Mouse (Mus musculus) kidney, embryonic 16.5 days (tissue): ENCODE measurements at regions not wholly inside any gene's neighbourhood (a gene's known extent, or its start where the extent isn't known, plus 50 kb on each side); places are given as distances from the start of the nearest gene placed in this dataset.

Experiments
- ATAC-seq: fragments of 200-750 bp; cut with Nextera tagmentation; 2 replicates; pipeline ENCODE4 v1.8.0; 2017; ENCODE audit warnings: moderate TSS enrichment; ENCODE audit not compliant: low FRiP score, low TSS enrichment
- H3K27ac ChIP-seq: fragments of 300-500 bp; sonication (generic); 2 replicates; pipeline ENCODE4 v1.5.1; 2014; ENCODE audit warnings: low read length
- H3K27me3 ChIP-seq: fragments of 300-500 bp; sonication (generic); 2 replicates; pipeline ENCODE4 v1.6.1; 2014; ENCODE audit warnings: low read length, control low read depth, mixed read lengths; ENCODE audit not compliant: insufficient read depth
- H3K36me3 ChIP-seq: fragments of 300-500 bp; sonication (generic); 2 replicates; pipeline ENCODE4 v1.6.1; 2014; ENCODE audit warnings: low read length, control low read depth, mixed read lengths; ENCODE audit not compliant: insufficient read depth
- H3K4me1 ChIP-seq: fragments of 300-500 bp; sonication (generic); 2 replicates; pipeline ENCODE4 v1.6.1; 2014; ENCODE audit warnings: low read length, control low read depth, mixed read lengths; ENCODE audit not compliant: insufficient read depth
- H3K4me2 ChIP-seq: fragments of 300-500 bp; sonication (generic); replicated peaks from 2 replicates; pipeline ENCODE4 v1.6.1; 2014; ENCODE audit warnings: low read depth, low read length
- H3K4me3 ChIP-seq: fragments of 300-500 bp; sonication (generic); 2 replicates; pipeline ENCODE4 v1.5.1; 2014; ENCODE audit warnings: mild to moderate bottlenecking, low read length
- H3K9ac ChIP-seq: fragments of 300-500 bp; sonication (generic); replicated peaks from 2 replicates; pipeline ENCODE4 v1.6.1; 2014; ENCODE audit warnings: low read length
- H3K9me3 ChIP-seq: fragments of 300-500 bp; sonication (generic); 2 replicates; pipeline ENCODE4 v1.6.1; 2016; ENCODE audit warnings: low read length, control low read depth
- WGBS: fragments of 180-500 bp; shearing (Covaris S2); extraction: QIAGEN DNeasy Blood & Tissue Kit; methylation state at CpG from one replicate; pipeline ENCODE4 v1.1.7; 2014; 5-methylcytosine and 5-hydroxymethylcytosine counted together

- H3K27me3 ChIP-seq: no peaks in the 10 kb centered on the region
- 43% methylated on average over 7 of the region's 7 CpGs for WGBS
- no peak overlapping the region for H3K4me2 ChIP-seq
- no peaks in the 10 kb centered on the region for H3K36me3 ChIP-seq
- no peaks in the 10 kb centered on the region for H3K9me3 ChIP-seq
- H3K9ac ChIP-seq: no peak overlapping the region
- no peak overlapping the region for H3K27ac ChIP-seq
- no peaks in the 10 kb centered on the region for H3K4me1 ChIP-seq
- ATAC-seq: no peak
- H3K4me3 ChIP-seq: no peak overlapping the region
Measured at GRCm38 (mm10) chr13:6040132-6040531, 178.8 kb downstream of the Klf6 start.

DNA sequence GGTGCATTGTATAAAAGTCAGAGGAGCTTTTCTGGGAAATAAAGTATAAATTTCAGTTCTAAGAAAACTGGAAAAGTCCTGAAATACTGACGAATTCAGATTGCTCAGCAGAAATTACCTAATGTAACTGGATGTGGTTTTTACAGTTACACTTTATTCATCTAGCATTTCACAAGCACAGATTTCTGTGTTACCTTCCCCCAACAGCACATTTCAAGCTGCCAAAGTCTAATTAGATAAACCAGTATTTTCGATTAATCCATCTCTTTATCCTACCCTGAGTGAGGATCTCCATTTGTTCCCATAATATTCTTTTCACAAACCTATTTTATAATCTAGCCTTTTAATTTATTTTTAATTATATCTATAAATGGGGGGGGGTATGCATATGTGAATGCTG is 179.4 kb downstream of the Klf6 start:
- no peak for ATAC-seq
- Histone ChIP-seq H3K9ac (no peak overlapping the region), H3K4me1 (no peaks in the 10 kb centered on the region), H3K36me3 (no peaks in the 10 kb centered on the region), H3K27ac (no peak overlapping the region), H3K4me2 (no peak overlapping the region), H3K27me3 (no peaks in the 10 kb centered on the region), H3K4me3 (no peak overlapping the region), H3K9me3 (no peaks in the 10 kb centered on the region)
- WGBS: 70% methylated on average over 2 of the region's 2 CpGs

- 77% methylated on average over 6 of the region's 6 CpGs for WGBS
- no peak overlapping the region for H3K4me2 ChIP-seq
- no peaks in the 10 kb centered on the region for H3K9me3 ChIP-seq
- ATAC-seq: no peak
- no peaks in the 10 kb centered on the region for H3K36me3 ChIP-seq
- no peak overlapping the region for H3K27ac ChIP-seq
- H3K4me1 ChIP-seq: no peaks in the 10 kb centered on the region
- no peak overlapping the region for H3K9ac ChIP-seq
- H3K4me3 ChIP-seq: no peak overlapping the region
- no peaks in the 10 kb centered on the region for H3K27me3 ChIP-seq
Measured at GRCm38 (mm10) chr13:6042495-6042894, 181.2 kb downstream of the Klf6 start.

DNA sequence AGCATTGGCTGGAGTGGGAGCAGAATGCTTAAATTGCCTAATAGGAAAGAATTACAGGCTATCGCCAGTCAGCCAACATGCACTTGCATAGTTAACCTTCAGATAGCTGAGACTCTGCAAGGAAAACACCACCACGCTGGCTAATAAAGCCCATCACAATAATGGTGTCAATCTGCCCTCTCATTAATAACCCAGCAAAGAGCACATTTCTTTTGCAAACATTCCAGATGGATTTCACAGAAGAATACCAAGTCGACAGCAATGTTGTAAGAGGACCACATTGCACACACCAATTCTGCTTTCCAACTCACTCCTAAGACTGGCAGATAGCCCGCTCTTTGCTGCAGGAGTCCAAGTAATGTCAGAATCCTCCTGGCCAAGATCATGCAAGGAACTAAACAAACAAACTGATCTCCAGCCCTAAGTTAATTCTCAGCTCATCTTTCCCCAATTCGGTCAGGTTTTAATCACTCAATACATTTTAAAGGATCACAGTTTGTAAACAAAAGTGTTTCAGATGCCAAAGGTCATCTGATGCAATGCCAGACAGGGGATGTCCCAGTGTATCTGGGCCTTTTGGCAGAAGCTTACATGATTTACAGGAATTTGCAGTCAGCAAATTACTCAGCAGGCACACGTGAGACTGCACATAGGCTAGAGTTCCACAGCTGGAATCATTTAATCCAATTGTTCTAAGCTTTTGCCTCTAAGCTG is 198.4 kb downstream of the Klf6 start:
- no peaks in the 10 kb centered on the region for H3K27me3 ChIP-seq
- no peaks in the 10 kb centered on the region for H3K9me3 ChIP-seq
- ATAC-seq: peak; percentile 81; the same call in 1 of the 2 replicates
- H3K4me3 ChIP-seq: no peak overlapping the region
- peaks cover 9% of the 10 kb centered on the region for H3K4me1 ChIP-seq
- no peak overlapping the region for H3K9ac ChIP-seq
- H3K27ac ChIP-seq: no peak overlapping the region
- 20% methylated on average over 6 of the region's 6 CpGs for WGBS
- H3K4me2 ChIP-seq: no peak overlapping the region
- H3K36me3 ChIP-seq: no peaks in the 10 kb centered on the region

- WGBS: 55% methylated on average over 8 of the region's 8 CpGs
- Histone ChIP-seq H3K27me3 (no peaks in the 10 kb centered on the region), H3K9me3 (no peaks in the 10 kb centered on the region), H3K9ac (no peak overlapping the region), H3K4me2 (no peak overlapping the region), H3K4me1 (peaks cover 9% of the 10 kb centered on the region), H3K36me3 (no peaks in the 10 kb centered on the region), H3K4me3 (no peak overlapping the region), H3K27ac (no peak overlapping the region)
- ATAC-seq: no peak
Measured at GRCm38 (mm10) chr13:6060229-6060845, 199.1 kb downstream of the Klf6 start.

DNA sequence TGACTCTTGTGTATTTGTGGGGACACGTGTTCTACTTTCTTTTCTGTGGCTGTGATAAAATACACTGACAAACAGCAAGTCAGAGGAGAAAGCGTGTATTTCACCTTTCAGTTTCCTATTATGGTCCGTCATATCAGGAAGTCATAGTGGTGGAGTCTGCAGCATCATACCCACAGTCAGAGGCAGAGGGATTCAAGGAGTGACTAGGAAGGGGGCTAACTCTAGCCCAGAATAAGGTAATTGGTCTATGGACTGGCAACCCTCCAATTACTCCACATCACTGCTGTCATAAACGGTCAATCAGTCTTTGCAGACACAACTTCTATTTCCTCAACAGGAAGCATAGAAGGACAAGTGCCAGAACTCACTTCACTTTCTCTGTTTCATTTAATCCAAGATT is 201.0 kb downstream of the Klf6 start:
- WGBS: 80% methylated on average over 4 of the region's 4 CpGs
- ATAC-seq: no peak
- Histone ChIP-seq H3K9ac (no peak overlapping the region), H3K9me3 (no peaks in the 10 kb centered on the region), H3K27ac (no peak overlapping the region), H3K4me1 (peaks cover 9% of the 10 kb centered on the region), H3K4me3 (no peak overlapping the region), H3K36me3 (no peaks in the 10 kb centered on the region), H3K27me3 (no peaks in the 10 kb centered on the region), H3K4me2 (no peak overlapping the region)

DNA sequence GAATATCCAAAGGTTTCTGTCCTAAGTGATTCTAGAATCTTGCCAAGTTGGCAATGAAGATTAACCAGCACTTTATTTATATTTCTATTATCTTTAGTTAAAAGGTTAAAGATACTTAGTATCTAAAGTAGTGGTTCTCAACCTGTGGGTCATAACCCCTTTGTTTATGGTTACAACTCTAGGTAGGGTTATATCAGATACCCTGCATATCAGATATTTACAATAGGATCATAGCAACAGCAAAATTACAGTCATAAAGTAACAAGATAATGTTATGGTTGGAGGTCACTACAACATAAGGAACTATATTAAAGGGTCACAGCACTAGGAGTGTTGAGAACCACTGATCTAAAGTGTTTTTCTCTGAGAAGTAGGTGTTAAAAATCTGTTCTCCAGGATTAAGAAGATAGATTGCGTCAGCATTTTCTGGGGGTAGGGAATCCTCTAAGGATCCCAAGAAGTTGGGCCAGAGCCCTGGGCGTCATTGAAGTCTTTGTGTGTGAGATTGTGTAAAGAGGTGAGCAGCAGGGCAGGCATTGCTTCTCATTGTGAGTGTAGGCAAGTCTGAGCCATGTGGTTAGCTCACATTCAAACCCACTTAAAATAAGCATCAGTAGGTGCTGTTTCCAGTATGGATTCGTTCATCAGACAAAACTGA is 201.6 kb downstream of the Klf6 start:
- ATAC-seq: no peak
- WGBS: 84% methylated on average over 3 of the region's 3 CpGs

GRCm38 (mm10) chr13:6076978-6077825 is 215.9 kb downstream of the Klf6 start:
- no peaks in the 10 kb centered on the region for H3K36me3 ChIP-seq
- no peaks in the 10 kb centered on the region for H3K9me3 ChIP-seq
- no peaks in the 10 kb centered on the region for H3K27me3 ChIP-seq
- WGBS: 78% methylated on average over 4 of the region's 4 CpGs
- no peak overlapping the region for H3K27ac ChIP-seq
- H3K4me3 ChIP-seq: no peak overlapping the region
- H3K4me1 ChIP-seq: no peaks in the 10 kb centered on the region
- H3K4me2 ChIP-seq: no peak overlapping the region
- no peak for ATAC-seq
- H3K9ac ChIP-seq: no peak overlapping the region

More for the DNA sequence above, 201.6 kb downstream of the Klf6 start:
- Histone ChIP-seq H3K4me3 (no peak overlapping the region), H3K27ac (no peak overlapping the region), H3K4me1 (peaks cover 9% of the 10 kb centered on the region), H3K9me3 (no peaks in the 10 kb centered on the region), H3K36me3 (no peaks in the 10 kb centered on the region), H3K9ac (no peak overlapping the region), H3K4me2 (no peak overlapping the region), H3K27me3 (no peaks in the 10 kb centered on the region)

DNA sequence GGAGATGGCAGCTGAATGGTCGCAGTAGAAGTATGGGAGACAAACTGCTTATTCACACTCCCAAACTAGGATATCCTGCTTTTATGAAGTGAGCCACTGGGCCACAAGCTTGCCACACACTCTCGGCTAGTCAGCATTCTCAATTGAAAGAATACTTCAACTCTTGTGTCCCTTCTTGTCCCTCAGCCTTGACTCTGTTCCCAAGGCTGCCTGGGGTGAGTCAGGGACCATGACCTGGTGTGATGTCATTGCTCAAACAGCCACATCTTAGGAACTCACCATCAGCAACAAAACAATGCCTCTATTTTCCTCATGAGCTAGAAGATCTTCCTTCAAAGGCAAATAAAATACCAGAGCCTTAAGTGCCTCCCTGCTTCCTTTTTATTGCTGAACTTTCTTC is 224.6 kb downstream of the Klf6 start:
- ATAC-seq: no peak
- Histone ChIP-seq H3K27me3 (no peaks in the 10 kb centered on the region), H3K4me2 (no peak overlapping the region), H3K27ac (no peak overlapping the region), H3K36me3 (no peaks in the 10 kb centered on the region), H3K4me1 (no peaks in the 10 kb centered on the region), H3K9me3 (no peaks in the 10 kb centered on the region), H3K4me3 (no peak overlapping the region), H3K9ac (no peak overlapping the region)
- 44% methylated on average over 2 of the region's 2 CpGs for WGBS
